Mouse (Mus musculus) layer of hippocampus, postnatal 14 days (tissue): ENCODE data around the gene Ergic3. TPM values are rescaled to one million over a fixed set of nuclear protein-coding genes. Genes with fewer than 3 reads are reported as not detected.
A peak's percentile ranks its signal among the peaks of the same experiment; 100 is the strongest.

Source experiments
- DNase-seq, 2 experiments: peaks; one replicate each; pipeline ENCODE4 v3.0.0; 2021 to 2022; ENCODE audit warnings: low spot score in 2 of 2, mixed read lengths in 1 of 2
- total RNA-seq, 2 experiments: library from RNA; stranded (reverse); gene quantifications; 2 replicates each; pipeline ENCODE4 v1.2.3; 2021

Gene Ergic3
- total RNA-seq, 2 experiments from 2014 or later = 186 to 201 TPM

DNA sequence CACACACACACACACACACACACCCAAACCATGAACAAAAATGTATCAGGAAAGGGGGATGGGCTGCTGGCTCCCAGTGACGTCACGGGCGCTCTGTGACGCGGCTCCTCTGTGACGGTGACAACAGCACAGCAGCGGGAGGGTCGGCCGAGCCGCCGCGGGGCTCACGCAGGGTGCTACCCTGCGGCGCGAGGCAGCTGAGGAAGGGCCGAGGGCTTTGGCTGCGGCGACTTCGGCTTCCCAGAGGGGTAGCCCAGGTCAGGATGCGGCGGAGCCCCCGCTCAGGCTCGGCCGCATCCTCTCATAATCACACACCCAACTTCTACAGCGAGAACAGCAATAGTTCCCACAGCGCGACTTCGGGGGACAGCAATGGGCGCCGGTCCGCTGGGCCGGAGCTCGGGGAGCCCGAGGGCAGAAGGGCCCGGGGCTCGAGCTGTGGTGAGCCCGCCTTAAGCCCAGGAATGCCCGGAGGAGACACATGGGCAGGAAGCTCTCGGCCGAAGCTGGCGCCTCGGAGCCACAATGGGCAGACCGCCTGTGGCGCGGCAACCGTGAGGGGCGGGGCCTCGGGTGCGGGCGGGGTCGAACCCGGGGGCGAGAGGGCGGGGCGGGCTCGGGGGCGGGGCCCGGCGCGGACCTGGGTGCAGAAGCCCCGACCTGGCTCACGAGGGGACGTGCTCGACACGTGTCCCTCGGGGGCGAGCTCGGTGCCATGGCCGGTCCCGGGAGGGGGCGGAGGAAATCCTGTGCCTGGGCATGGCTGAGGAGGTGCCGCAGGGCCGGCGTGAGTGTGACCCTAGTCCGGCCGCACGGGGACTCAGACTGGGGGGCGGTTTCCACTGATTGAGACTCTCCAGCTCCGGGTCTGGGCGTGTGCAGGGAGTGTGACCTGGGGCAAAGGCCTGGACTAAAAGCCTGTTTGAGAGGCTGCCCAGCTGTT, 57.5 kb downstream of the Ergic3 start, which contains the start of gene Spag4:
TSS of gene Spag4 (plus strand) at position 77 of the 943 bp plus-strand sequence.
- DNase-seq = peak; percentile 55 to 61

DNA sequence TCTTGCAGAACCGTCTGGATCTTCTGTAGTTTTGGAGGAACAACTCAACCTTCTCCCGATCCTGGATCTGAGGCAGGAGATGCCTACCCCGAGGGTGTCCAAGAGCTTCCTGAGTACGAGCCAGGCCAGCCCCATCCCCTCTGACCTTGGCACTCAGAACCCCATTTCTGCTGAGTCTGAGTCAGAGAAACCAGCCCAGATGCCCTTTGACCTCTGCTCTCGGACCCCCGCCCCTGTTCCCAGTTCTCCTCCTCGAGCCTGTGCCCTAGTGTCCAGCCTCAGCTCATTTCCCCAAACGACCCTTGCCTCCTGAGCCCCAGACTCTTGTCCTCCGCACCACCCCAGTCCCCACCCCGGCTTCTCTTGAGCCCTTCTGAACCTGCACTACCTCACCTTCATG, 58.3 kb downstream of the Ergic3 start:
- no peak for DNase-seq

Other genes starting within 250 kb of the Ergic3 start
- gene Mmp24, start 232.7 kb upstream of the Ergic3 start, total RNA-seq = 10 to 100 TPM; 50.0 to 53.3 TPM
- gene BC029722, start 188.6 kb upstream of the Ergic3 start, total RNA-seq = 10 to 100 TPM; 43.8 to 45.6 TPM
- gene Eif6, start 181.1 kb upstream of the Ergic3 start, total RNA-seq = 10 to 100 TPM; 68.1 to 69.9 TPM
- not detected for gene Fam83c, start 173.2 kb upstream of the Ergic3 start, total RNA-seq
- gene Uqcc1, start 77.7 kb upstream of the Ergic3 start, total RNA-seq = 10 to 100 TPM; 58.4 to 70.1 TPM
- gene Gm15557, start 67.3 kb upstream of the Ergic3 start, total RNA-seq = not detected
- under 1 TPM; 0.43 to 0.69 TPM for gene Gdf5, start 62.7 kb upstream of the Ergic3 start, total RNA-seq
- gene Cep250, start 51.6 kb upstream of the Ergic3 start, total RNA-seq = 10 to 100 TPM; 18.0 to 19.3 TPM
- 1 to 10 TPM in 1 of 2 experiments, under 1 TPM in 1; 0.93 to 1.5 TPM for gene 6430550D23Rik, start 68 bp upstream of the Ergic3 start, total RNA-seq
- gene Fer1l4, start 44.9 kb downstream of the Ergic3 start, total RNA-seq = not detected
- 1 to 10 TPM; 3.7 TPM for gene Spag4, start 57.1 kb downstream of the Ergic3 start, total RNA-seq
- gene Cpne1, start 103.9 kb downstream of the Ergic3 start, total RNA-seq = 10 to 100 TPM; 25.8 to 26.8 TPM
- gene Rbm12, start 103.9 kb downstream of the Ergic3 start, total RNA-seq = 10 to 100 TPM; 29.8 to 30.5 TPM
- 10 to 100 TPM; 20.0 to 20.9 TPM for gene Gm28036, start 119.0 kb downstream of the Ergic3 start, total RNA-seq
- gene Romo1, start 136.0 kb downstream of the Ergic3 start, total RNA-seq = 100 to 1,000 TPM; 210 to 215 TPM
- gene Nfs1, start 136.1 kb downstream of the Ergic3 start, total RNA-seq = 10 to 100 TPM; 42.0 to 44.1 TPM
- gene Rbm39, start 172.2 kb downstream of the Ergic3 start, total RNA-seq = 100 to 1,000 TPM; 293 to 339 TPM
- 10 to 100 TPM; 76.5 to 77.4 TPM for gene Phf20, start 188.4 kb downstream of the Ergic3 start, total RNA-seq